Mouse (Mus musculus) cortical plate, adult 2 months (tissue): ENCODE measurements at regions not wholly inside any gene's neighbourhood (a gene's known extent, or its start where the extent isn't known, plus 50 kb on each side); places are given as distances from the start of the nearest gene placed in this dataset.

Source experiments
- CTCF ChIP-seq: fragments of 200-500 bp; IDR thresholded peaks from 2 replicates; pipeline ENCODE4 v1.5.1; 2011; ENCODE audit warnings: mild to moderate bottlenecking, control low read depth, low read length; ENCODE audit not compliant: insufficient read depth; ENCODE audit errors: extremely low read depth
- POLR2A ChIP-seq: fragments of 200-500 bp; IDR thresholded peaks from 2 replicates; pipeline ENCODE4 v1.6.1; 2011; ENCODE audit warnings: mild to moderate bottlenecking, low read length, control low read depth; ENCODE audit not compliant: insufficient read depth; ENCODE audit errors: extremely low read depth

DNA sequence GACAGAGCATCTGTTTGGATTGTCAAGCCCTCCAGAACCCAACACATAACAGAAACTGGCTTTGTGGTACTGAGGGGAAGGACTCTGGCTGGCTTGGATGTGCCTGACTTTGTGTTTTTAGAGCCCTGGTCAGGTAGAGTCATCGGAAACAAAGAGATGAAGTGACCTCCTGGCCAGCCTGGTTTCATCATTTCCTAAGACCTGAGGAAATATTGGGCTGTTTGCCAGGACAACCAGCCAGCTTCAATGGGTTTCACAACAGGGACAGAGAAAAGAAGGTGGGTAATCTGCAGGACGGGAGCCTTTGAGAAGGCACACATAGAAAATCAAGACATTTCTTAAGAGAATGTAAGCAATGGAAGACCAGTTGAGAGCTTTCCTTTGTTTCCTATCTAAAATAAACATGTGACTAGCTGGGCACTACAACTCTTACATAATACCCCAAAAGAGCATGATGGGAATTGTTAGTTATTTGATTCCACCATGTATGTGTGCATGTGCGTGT, 258.1 kb upstream of the Ppargc1a start:
- no peak for TF ChIP-seq CTCF
- no peak for TF ChIP-seq POLR2A
